Mouse (Mus musculus): ENCODE measurements around the gene 4933405O20Rik. TPM values are rescaled to one million over a fixed set of nuclear protein-coding genes. Genes with fewer than 3 reads are reported as not detected.

4933405O20Rik gene
- polyA plus RNA-seq (2012; ENCODE audit: insufficient read depth, insufficient read length, missing spikeins) = not detected in 2 replicates

DNA sequence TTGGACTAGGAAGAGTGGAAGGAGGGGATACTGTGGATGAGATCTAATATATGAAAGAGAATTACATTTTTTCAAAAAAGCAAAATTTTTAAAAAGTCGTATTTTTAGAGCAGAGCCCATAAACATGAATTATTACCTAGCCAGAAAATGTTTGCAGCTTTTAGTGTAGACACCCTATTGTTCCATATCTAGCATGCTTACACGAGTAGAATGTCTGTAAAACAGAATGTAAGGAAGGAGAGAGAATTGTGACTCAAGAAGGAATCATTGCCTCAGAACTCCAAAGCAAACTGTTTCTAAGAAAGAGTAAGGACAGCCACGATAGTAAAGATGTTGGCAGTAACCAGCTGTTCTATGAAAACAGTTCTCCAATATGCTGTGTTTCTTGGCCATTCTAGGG is at the start of gene 4933405O20Rik:
Gene 4933405O20Rik, plus strand, starts transcription at position 301 of the 400 bp plus-strand sequence.
- Histone ChIP-seq H3K4me3 (ENCODE audit: insufficient read depth, low read depth, low read length) (no peak within 1 kb of the TSS), H3K4me1 (ENCODE audit: control insufficient read depth, insufficient read depth, insufficient read length, low read length) (no peaks in the 10 kb centered on the region), H3K27ac (replicated peaks; ENCODE audit: low read depth, low read length) (no peak within 1 kb of the TSS)

DNA sequence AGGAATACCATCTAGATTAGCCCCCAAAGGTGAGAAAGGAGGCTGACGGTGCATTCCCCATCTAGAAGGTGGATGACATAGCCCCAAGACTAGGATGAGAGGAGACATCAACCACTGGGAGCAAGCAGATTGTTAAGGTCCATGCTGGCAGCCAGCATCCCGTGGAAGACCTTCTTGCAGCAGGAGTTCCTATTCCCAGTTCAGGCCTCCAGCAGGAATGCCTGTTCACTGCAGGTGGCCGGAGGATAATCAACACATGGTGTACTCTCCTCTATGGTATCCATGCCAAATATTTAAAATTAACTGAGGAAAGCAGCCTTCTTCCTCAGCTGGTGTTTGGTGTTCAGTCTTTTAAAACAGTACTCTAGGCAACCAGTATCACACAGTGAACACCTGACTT is 49.4 kb upstream of the 4933405O20Rik start:
- H3K27ac ChIP-seq (replicated peaks; ENCODE audit: low read depth, low read length) = no peak overlapping the region
- no peak overlapping the region for H3K4me3 ChIP-seq (ENCODE audit: insufficient read depth, low read depth, low read length)
- H3K4me1 ChIP-seq (ENCODE audit: control insufficient read depth, insufficient read depth, insufficient read length, low read length) = no peaks in the 10 kb centered on the region

DNA sequence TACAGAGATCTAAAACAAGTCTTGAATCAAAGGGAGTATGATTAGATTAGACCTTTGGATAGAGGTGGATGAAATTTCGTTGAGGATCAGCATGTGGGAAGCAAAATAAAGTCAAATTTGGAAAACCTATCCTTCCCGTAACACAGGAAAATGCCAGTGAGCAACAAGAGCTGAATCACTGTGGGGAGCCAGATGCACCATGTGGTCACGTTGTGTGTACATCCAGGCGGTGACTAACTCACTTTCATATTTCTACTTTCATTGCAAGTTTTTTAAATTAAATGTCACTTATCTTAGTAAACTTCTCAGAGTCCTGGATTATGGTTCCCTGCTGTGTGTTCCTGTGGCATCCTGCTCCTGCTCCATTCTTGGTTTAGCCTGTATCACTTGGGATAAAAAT is 47.6 kb upstream of the 4933405O20Rik start:
- no peak overlapping the region for H3K27ac ChIP-seq (replicated peaks; ENCODE audit: low read depth, low read length)
- H3K4me1 ChIP-seq (ENCODE audit: control insufficient read depth, insufficient read depth, insufficient read length, low read length) = no peaks in the 10 kb centered on the region
- H3K4me3 ChIP-seq (ENCODE audit: insufficient read depth, low read depth, low read length) = no peak overlapping the region

DNA sequence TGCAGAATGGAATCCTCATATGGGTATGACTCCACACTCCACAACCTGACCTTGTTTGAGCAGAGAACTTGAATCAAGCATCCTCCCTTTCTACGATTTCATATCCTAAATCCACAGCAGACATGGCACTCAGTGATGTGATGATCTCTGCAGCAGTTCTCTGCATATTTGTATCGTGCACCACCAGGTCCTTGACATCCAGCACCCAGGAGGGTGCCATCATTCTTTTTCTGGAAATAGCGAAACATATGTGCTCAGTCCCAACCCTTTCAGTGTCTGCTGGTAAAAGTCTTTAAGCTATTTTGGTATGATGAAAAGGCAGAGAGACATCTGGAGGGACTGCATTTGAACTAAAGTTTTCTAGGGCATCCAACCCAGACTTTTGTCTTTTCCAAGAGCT is 36.3 kb upstream of the 4933405O20Rik start:
- no peak overlapping the region for H3K27ac ChIP-seq (replicated peaks; ENCODE audit: low read depth, low read length)
- H3K4me3 ChIP-seq (ENCODE audit: insufficient read depth, low read depth, low read length) = no peak overlapping the region
- no peaks in the 10 kb centered on the region for H3K4me1 ChIP-seq (ENCODE audit: control insufficient read depth, insufficient read depth, insufficient read length, low read length)

DNA sequence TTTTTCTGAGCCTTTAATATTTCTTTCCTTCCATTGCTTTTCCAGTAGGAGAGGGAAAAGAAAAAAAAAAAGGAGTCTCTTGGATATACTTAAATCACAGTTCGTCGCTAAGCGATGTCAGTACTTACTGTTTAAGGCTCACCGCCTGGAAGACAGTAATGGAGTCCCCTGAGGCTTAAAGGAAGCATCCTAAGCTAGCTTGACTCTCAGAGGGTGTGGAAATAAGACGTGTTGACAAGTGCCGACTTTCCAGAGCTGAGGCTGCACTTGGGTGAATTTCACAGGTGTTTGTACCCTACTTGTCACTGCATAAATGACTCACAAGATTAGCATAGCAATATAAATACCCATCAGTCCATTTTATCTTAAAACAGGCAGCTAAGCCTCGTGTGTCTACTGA is 25.1 kb upstream of the 4933405O20Rik start:
- Histone ChIP-seq H3K27ac (replicated peaks; ENCODE audit: low read depth, low read length) (no peak overlapping the region), H3K4me1 (ENCODE audit: control insufficient read depth, insufficient read depth, insufficient read length, low read length) (no peaks in the 10 kb centered on the region), H3K4me3 (ENCODE audit: insufficient read depth, low read depth, low read length) (no peak overlapping the region)

DNA sequence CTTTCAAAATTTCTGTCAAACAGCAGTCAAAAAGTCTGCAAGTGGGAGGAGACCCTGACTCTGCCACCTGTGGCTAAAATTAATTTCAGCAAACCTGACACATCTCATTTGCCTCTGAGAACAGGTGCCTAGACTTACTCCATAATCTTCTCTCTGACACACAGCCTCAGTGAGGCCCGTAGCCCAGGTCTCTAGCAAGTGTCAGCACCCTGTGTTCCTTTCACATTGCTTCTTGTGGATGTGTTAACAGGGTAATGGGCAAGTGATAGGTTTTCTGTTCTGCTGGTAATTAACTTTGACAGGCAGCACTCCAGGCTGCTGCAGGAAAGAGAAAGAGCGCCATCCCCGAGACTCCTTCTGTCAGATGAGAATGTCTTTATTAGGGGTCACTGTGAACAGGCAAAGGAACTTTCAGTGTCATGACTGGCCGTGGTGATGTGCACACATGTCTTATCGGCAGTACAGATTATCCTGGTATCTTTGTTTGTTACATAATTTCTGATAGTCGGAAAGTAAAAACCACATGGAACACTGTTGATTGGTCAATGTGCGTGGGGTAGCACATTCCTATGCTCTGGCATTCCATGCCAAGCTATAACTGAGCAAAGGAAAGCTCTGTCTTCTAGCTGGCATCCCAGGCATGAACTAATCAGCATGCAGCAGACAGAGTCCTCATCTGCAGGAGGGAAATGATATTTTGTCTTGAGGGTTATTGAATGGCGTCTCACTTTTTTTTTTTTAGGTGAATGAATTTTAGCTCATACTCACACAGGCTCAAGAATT is 10.2 kb upstream of the 4933405O20Rik start:
- H3K4me3 ChIP-seq (ENCODE audit: insufficient read depth, low read depth, low read length) = no peak overlapping the region
- no peaks in the 10 kb centered on the region for H3K4me1 ChIP-seq (ENCODE audit: control insufficient read depth, insufficient read depth, insufficient read length, low read length)
- H3K27ac ChIP-seq (replicated peaks; ENCODE audit: low read depth, low read length) = no peak overlapping the region

DNA sequence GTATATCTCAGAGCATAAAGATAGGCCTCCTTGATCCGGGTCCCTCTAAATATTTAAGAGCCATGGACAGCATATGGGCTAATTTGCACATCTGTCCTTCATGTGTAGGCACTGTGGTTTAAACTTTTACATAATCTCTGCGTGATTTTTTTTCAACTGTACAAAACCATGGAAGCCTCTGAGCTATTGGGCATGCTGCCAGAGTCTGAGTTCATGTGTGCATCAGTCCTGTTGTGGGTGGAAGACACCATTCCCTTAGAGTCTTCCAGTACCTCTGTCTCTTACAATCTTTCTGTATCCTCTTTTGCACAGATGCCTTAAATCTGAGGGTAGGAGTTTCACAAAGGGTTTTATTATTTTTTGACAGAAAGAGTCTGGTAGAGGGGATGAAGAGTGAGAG is 15.1 kb downstream of the 4933405O20Rik start:
- Histone ChIP-seq H3K27ac (replicated peaks; ENCODE audit: low read depth, low read length) (no peak overlapping the region), H3K4me1 (ENCODE audit: control insufficient read depth, insufficient read depth, insufficient read length, low read length) (no peaks in the 10 kb centered on the region), H3K4me3 (ENCODE audit: insufficient read depth, low read depth, low read length) (no peak overlapping the region)

DNA sequence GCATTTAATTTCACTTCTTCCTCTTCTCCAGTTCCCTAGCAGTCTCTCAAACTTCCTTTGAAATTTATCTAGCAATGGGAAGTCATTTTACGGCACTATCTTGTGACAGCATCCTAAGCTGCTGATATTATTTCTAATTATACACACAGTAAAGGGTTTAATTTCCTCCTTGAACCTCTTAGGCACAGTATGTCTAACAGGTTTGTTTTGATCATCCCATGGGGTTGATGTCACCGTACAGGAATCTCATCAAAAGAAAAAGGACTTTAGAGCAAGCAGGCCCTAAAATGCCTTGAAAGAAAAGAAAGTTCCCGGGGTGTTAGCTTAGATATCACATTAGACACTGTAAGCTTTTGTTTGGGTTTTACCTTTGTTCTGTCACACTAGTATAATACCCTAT is 30.2 kb downstream of the 4933405O20Rik start:
- Histone ChIP-seq H3K27ac (replicated peaks; ENCODE audit: low read depth, low read length) (no peak overlapping the region), H3K4me1 (ENCODE audit: control insufficient read depth, insufficient read depth, insufficient read length, low read length) (no peaks in the 10 kb centered on the region), H3K4me3 (ENCODE audit: insufficient read depth, low read depth, low read length) (no peak overlapping the region)

DNA sequence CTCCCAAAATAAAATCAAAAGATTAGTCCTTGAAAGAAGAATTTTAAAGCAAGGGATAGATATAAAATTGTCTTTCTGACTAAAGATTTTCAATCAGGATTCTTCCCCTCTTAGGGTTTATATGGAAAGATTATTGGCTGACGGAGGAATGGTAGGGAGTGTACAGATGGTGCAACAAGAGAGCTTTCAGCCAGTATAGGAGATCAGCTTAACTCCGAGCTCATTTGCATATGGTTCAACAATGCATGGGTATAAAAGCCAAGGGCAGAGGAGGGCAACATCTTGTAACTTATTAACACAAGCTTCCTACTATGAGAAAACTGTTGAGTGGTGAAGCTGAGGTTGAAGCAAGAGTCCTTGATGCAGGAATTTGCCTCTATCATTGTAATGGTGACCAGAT is 34.2 kb downstream of the 4933405O20Rik start:
- Histone ChIP-seq H3K4me3 (ENCODE audit: insufficient read depth, low read depth, low read length) (no peak overlapping the region), H3K4me1 (ENCODE audit: control insufficient read depth, insufficient read depth, insufficient read length, low read length) (no peaks in the 10 kb centered on the region), H3K27ac (replicated peaks; ENCODE audit: low read depth, low read length) (no peak overlapping the region)

Measured in brown adipose tissue, adult 24 weeks (tissue).